Mouse (Mus musculus) olfactory bulb, adult 2 months (tissue): ENCODE measurements around the gene Tgfa.

Source experiments
- CTCF ChIP-seq: fragments of 200-500 bp; IDR thresholded peaks from 2 replicates; pipeline ENCODE4 v1.5.1; 2012; ENCODE audit warnings: low read depth, mild to moderate bottlenecking, low read length, moderate library complexity; ENCODE audit not compliant: insufficient read depth
- POLR2A ChIP-seq: fragments of 200-500 bp; IDR thresholded peaks from 2 replicates; pipeline ENCODE4 v1.6.1; 2012; ENCODE audit warnings: mild to moderate bottlenecking, low read depth, low read length, moderate library complexity; ENCODE audit not compliant: insufficient read depth

DNA sequence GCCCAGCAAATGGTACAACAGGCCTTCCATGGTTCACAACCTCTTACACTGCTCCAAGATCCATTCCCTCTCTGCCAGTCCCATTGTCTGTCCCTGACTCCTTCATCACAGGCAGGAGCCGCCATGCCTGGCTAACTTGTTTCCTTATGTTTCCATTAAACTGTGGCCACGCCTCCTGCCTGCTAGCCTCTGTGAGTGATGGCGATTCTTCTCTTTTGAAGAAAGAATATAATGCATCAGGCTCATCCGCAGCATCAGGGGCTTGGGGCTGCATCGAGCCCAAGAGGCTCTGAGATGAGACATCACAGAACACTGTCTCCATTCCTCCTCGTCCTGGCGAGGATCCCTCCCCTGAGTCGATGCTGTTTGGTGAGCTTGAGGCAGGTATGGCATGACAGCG lies 13.0 kb upstream of the Tgfa start:
- no peak for TF ChIP-seq CTCF
- no peak for TF ChIP-seq POLR2A
